Mouse (Mus musculus) CH12.LX (cell line): ENCODE measurements at regions not wholly inside any gene's neighbourhood (a gene's known extent, or its start where the extent isn't known, plus 50 kb on each side); places are given as distances from the start of the nearest gene placed in this dataset.

Experiments used
- CHD2 ChIP-seq: IDR thresholded peaks from 2 replicates; pipeline ENCODE4 v1.6.1; 2011; ENCODE audit warnings: low read length, improper control_type of control experiment
- CTCF ChIP-seq, 2 experiments: IDR thresholded peaks in 1 of 2; conservative IDR thresholded peaks in 1 of 2; 2 replicates each; pipeline ENCODE4 v1.5.1; 2011 to 2012; ENCODE audit warnings: low read depth in 2 of 2, low read length in 2 of 2, improper control_type of control experiment in 1 of 2, inconsistent platforms in 1 of 2, mild to moderate bottlenecking in 1 of 2, moderate library complexity in 1 of 2
- ELF1 ChIP-seq: IDR thresholded peaks from 2 replicates; pipeline ENCODE4 v1.6.1; 2014; ENCODE audit warnings: low read depth, mild to moderate bottlenecking, inconsistent platforms, low read length, improper control_type of control experiment
- JUN ChIP-seq: IDR thresholded peaks from 2 replicates; pipeline ENCODE4 v1.6.1; 2011; ENCODE audit warnings: low read depth, mild to moderate bottlenecking, low read length, improper control_type of control experiment, moderate library complexity; ENCODE audit not compliant: insufficient read depth
- MAFK ChIP-seq: IDR thresholded peaks from 2 replicates; pipeline ENCODE4 v1.6.1; 2011; ENCODE audit warnings: low read length, improper control_type of control experiment; ENCODE audit not compliant: insufficient replicate concordance
- MAX ChIP-seq: IDR thresholded peaks from 2 replicates; pipeline ENCODE4 v1.6.1; 2011; ENCODE audit warnings: low read length, improper control_type of control experiment
- MEF2A ChIP-seq: IDR thresholded peaks from 2 replicates; pipeline ENCODE4 v1.6.1; 2014; ENCODE audit warnings: low read depth, mild to moderate bottlenecking, inconsistent platforms, low read length, improper control_type of control experiment, borderline replicate concordance
- POLR2A ChIP-seq: IDR thresholded peaks from 2 replicates; pipeline ENCODE4 v1.6.1; 2011; ENCODE audit warnings: low read depth, mild to moderate bottlenecking, improper control_type of control experiment, low read length
- SMC3 ChIP-seq: IDR thresholded peaks from 2 replicates; pipeline ENCODE4 v1.6.1; 2011; ENCODE audit warnings: low read depth, low read length, improper control_type of control experiment
- TBP ChIP-seq: conservative IDR thresholded peaks from 2 replicates; pipeline ENCODE4 v1.6.1; 2011; ENCODE audit warnings: low read depth, low read length, improper control_type of control experiment
- ZKSCAN1 ChIP-seq: IDR thresholded peaks from 2 replicates; pipeline ENCODE4 v1.6.1; 2012; ENCODE audit warnings: low read depth, inconsistent platforms, low read length, improper control_type of control experiment, borderline replicate concordance
- ZMIZ1 ChIP-seq: IDR thresholded peaks from 2 replicates; pipeline ENCODE4 v1.6.1; 2012; ENCODE audit warnings: low read depth, mild to moderate bottlenecking, inconsistent platforms, low read length, improper control_type of control experiment

DNA sequence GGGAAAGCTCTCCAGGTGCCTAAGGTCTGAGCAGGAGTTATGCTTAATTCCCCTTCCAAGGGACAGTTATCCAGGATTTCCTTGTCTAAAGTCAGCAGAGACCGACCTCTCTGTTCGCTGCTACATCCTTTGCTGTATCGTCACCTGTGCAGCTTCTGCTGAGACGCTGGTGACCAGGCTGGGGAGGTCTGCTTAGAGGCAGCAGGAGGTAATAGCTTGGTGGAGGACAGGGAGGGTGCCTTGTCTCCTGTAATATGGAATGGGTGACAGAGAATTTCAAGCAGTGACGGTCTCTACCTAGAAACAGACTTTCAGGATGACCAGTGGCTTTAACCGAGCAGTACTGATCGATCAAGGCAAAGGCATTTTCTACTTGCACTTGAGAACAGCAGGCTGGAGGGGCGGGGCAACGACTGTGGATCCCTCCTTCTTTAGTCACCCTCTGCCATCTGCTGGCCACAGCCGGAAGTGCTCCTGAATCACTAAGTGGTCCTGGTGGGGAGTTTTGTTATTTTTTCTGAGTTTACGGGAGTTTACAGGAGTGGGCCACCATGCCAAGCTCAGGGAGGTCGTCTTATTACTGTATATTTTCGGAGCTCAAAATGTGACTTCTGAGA, 50.7 kb upstream of the Smyd2 start:
- TF ChIP-seq MAFK = no peak
- no peak for TF ChIP-seq MEF2A
- TF ChIP-seq TBP = no peak
- TF ChIP-seq CTCF (conservative IDR thresholded peaks at IDR 0.05 in 1 of 2, IDR thresholded peaks at IDR 0.05 in 1 of 2; ENCODE audit: low read depth in 2 of 2, low read length in 2 of 2) = peak; percentile 62 to 93
- no peak for TF ChIP-seq POLR2A
- no peak for TF ChIP-seq ZMIZ1
- no peak for TF ChIP-seq CHD2
- no peak for TF ChIP-seq MAX
- no peak for TF ChIP-seq JUN
- TF ChIP-seq SMC3 = peak; percentile 90
- TF ChIP-seq ZKSCAN1 = no peak
- no peak for TF ChIP-seq ELF1
